Mouse (Mus musculus) kidney, adult 2 months (tissue): ENCODE results near the gene Adamtsl2. TPM values are rescaled to one million over a fixed set of nuclear protein-coding genes. Genes with fewer than 3 reads are reported as not detected.

ENCODE experiments used
- DNase-seq: peaks from one replicate; pipeline ENCODE4 v3.0.0; 2021
- H3K27ac ChIP-seq: fragments of 200-500 bp; 2 replicates; pipeline ENCODE4 v1.5.1; 2012; ENCODE audit warnings: low read depth, low read length, control low read depth, inconsistent platforms; ENCODE audit not compliant: insufficient read depth
- H3K27me3 ChIP-seq: fragments of 200-500 bp; replicated peaks from 2 replicates; pipeline ENCODE4 v1.6.1; 2012; ENCODE audit warnings: mild to moderate bottlenecking, moderate library complexity, low read length, inconsistent platforms; ENCODE audit not compliant: control insufficient read depth, insufficient read depth
- H3K36me3 ChIP-seq: fragments of 200-500 bp; 2 replicates; pipeline ENCODE4 v1.6.1; 2012; ENCODE audit warnings: mild to moderate bottlenecking, moderate library complexity, low read length, inconsistent platforms; ENCODE audit not compliant: control insufficient read depth, insufficient read depth
- H3K4me1 ChIP-seq: fragments of 200-500 bp; 2 replicates; pipeline ENCODE4 v1.6.1; 2011; ENCODE audit warnings: low read length; ENCODE audit not compliant: control insufficient read depth, insufficient read depth
- H3K4me3 ChIP-seq: fragments of 200-500 bp; 2 replicates; pipeline ENCODE4 v1.5.1; 2011; ENCODE audit warnings: mild to moderate bottlenecking, low read depth, low read length, control low read depth; ENCODE audit not compliant: insufficient read depth
- CTCF ChIP-seq: fragments of 200-500 bp; conservative IDR thresholded peaks from 2 replicates; pipeline ENCODE4 v1.5.1; 2011; ENCODE audit warnings: low read depth, mild to moderate bottlenecking, control low read depth, low read length, moderate library complexity, mixed read lengths; ENCODE audit not compliant: insufficient read depth, insufficient read length
- POLR2A ChIP-seq: fragments of 200-500 bp; IDR thresholded peaks from one replicate; pipeline ENCODE4 v1.6.1; 2011; ENCODE audit warnings: low read depth, low read length, control low read depth
- WGBS: fragments of 180-500 bp; shearing (Covaris S2); methylation state at CpG from one replicate; pipeline ENCODE4 v1.1.7; 2018; 5-methylcytosine and 5-hydroxymethylcytosine counted together
- polyA plus RNA-seq: library from polyadenylated mRNA; depleted of rRNA; stranded (reverse); fragments of >200 nt; gene quantifications from 2 replicates; pipeline ENCODE4 v1.2.3, GENCODE M21; 2012

Adamtsl2 gene
- polyA plus RNA-seq, 1 experiment, result 21.7 TPM

DNA sequence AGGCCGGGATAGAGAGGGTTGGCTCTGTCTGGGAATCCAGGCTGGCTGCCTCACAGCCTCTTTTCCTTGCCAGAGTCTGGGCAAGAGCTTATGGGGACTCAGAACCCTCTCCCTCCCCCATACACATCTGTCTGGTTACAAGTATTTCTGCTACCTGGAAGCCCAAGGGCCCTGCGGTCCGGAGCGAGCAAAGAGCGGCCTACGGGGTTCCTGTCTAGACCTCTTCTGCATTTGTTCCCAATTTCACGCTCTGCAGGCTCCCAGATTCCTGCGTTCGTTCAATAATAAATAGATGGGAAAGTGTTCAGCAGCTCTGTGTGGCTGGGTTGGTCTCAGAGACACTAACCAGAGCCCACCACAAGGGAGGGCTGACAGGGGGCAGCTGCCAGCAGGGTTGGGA, 43.4 kb downstream of the Adamtsl2 start:
- Histone ChIP-seq H3K4me3 (no peak overlapping the region), H3K27ac (no peak overlapping the region)

DNA sequence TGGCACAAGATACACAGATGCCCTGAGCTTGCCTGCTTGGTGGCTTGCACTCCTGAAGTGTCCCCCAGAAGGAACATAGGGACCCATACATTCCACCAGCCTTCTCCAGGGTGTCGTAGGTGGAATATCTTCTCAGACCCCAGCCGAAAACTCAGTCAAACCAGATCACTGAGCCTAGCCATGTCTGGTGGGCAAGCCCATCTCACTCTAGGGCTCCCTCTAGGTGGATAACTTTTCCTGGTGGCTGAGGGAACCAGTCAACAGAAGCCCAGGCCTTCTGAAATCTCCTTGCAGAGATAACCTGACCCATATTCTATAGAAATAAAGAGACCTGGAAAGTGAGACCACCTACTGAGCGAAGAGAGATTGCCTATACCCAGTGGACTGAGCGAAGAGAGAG, 43.9 kb downstream of the Adamtsl2 start:
- Histone ChIP-seq H3K36me3 (no peaks in the 10 kb centered on the region), H3K27ac (no peak overlapping the region), H3K27me3 (no peaks in the 10 kb centered on the region), H3K4me3 (no peak overlapping the region), H3K4me1 (no peaks in the 10 kb centered on the region)
- no peak for TF ChIP-seq POLR2A
- no peak for TF ChIP-seq CTCF
- 97% methylated on average over 4 of the region's 4 CpGs for WGBS
- DNase-seq, result no peak

More for the DNA sequence above, 43.4 kb downstream of the Adamtsl2 start:
- TF ChIP-seq POLR2A, result no peak
- no peak for TF ChIP-seq CTCF
- no peaks in the 10 kb centered on the region for H3K4me1 ChIP-seq
- no peaks in the 10 kb centered on the region for H3K36me3 ChIP-seq
- H3K27me3 ChIP-seq, result no peaks in the 10 kb centered on the region
- WGBS, result 73% methylated on average over 9 of the region's 9 CpGs
- DNase-seq, result no peak

DNA sequence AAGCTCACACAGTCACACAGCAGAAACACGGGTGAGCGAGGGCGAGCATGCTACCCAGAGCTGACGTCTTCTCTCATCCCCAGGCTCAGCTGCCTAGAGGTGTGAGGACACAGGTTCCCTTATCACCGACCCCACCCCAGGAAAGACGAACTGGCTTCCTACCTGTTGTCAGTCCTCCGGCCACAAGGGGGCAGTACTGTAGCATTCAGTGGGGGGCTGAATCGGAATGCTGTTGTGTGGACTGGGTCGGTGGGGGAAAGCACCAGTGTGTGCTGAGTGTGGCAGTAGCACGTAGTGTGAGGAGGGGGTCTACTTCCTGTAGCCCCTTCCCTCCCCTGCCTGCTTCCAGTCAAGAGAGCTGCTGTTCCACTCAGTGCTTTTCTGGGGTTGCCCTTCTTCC, 46.8 kb downstream of the Adamtsl2 start:
- H3K4me1 ChIP-seq, result no peaks in the 10 kb centered on the region
- H3K4me3 ChIP-seq, result no peak overlapping the region
- WGBS, result 40% methylated on average over 10 of the region's 10 CpGs
- H3K27ac ChIP-seq, result no peak overlapping the region
- H3K36me3 ChIP-seq, result no peaks in the 10 kb centered on the region
- DNase-seq, result peak; percentile 40
- TF ChIP-seq POLR2A (no peak), CTCF (peak; percentile 83)
- no peaks in the 10 kb centered on the region for H3K27me3 ChIP-seq

DNA sequence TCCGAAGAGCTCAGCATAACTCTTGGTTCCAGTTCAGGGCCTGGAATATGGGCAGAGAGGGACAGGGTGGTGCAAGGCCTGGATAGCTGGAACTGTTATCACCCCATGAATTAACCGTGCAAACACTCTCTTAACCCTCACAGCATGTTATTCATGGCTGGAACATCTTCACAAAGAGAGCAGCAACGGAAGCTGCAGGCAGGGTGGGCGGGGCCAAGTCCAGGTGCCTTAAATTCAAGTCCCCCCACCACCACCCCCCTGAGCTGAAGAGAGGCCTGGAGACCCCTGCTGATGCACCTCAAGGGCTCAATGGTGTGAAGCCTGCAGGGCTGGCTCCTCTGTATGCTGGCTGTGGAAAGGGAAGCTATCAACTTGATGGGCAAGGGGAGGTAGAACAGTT, 47.3 kb downstream of the Adamtsl2 start:
- Histone ChIP-seq H3K4me3 (no peak overlapping the region), H3K4me1 (no peaks in the 10 kb centered on the region), H3K36me3 (no peaks in the 10 kb centered on the region), H3K27me3 (no peaks in the 10 kb centered on the region), H3K27ac (no peak overlapping the region)
- no peak for TF ChIP-seq POLR2A
- no peak for TF ChIP-seq CTCF
- no peak for DNase-seq
- WGBS, result 80% methylated on average over 4 of the region's 4 CpGs

DNA sequence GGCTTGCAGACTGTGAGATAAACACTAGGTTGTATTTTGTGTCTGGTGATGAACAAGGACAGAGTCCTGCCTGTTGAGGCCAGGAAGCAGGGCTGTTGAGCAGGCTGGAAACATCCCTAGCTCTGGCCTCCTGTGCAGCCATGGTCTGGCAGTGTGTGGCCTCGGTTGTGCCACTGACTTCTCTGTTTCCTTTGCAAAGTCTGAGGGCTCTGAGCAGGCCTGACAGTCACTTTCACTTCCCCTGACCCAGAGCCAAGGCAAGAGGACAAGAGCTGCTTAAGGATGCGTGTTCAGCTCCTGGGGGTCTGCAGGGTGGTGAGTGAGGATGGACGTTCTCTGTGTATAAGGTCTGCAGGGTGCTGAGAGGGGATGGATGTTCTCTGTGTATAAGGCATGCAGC, 49.8 kb downstream of the Adamtsl2 start:
- DNase-seq, result no peak
- 48% methylated on average over 3 of the region's 3 CpGs for WGBS
- Histone ChIP-seq H3K36me3 (no peaks in the 10 kb centered on the region), H3K4me3 (no peak overlapping the region), H3K27ac (no peak overlapping the region), H3K4me1 (no peaks in the 10 kb centered on the region), H3K27me3 (no peaks in the 10 kb centered on the region)
- TF ChIP-seq POLR2A (no peak), CTCF (no peak)

DNA sequence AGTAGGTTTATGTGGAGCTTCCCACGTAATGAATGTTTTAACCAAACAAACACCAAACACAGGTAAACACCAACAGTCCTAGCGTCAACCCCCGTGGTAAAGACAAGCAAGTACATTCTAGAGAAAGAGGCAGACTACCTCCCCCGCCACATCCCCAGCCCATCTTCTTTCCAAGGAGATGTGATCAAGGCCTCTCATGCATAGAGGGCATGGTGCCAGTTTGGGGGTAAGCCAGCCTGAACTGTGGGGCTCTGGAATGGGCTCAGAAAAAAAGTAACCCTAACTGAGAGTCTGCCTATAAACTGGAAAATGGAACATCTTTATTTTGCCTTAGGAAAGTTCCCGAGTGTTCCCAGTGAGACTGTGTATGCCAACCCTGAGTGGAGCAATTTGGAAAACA, 56.8 kb downstream of the Adamtsl2 start:
- TF ChIP-seq POLR2A (no peak), CTCF (no peak)
- 74% methylated on average over 5 of the region's 5 CpGs for WGBS
- H3K27ac ChIP-seq, result no peak overlapping the region
- no peaks in the 10 kb centered on the region for H3K4me1 ChIP-seq
- H3K4me3 ChIP-seq, result no peak overlapping the region
- no peaks in the 10 kb centered on the region for H3K27me3 ChIP-seq
- DNase-seq, result no peak
- H3K36me3 ChIP-seq, result no peaks in the 10 kb centered on the region

DNA sequence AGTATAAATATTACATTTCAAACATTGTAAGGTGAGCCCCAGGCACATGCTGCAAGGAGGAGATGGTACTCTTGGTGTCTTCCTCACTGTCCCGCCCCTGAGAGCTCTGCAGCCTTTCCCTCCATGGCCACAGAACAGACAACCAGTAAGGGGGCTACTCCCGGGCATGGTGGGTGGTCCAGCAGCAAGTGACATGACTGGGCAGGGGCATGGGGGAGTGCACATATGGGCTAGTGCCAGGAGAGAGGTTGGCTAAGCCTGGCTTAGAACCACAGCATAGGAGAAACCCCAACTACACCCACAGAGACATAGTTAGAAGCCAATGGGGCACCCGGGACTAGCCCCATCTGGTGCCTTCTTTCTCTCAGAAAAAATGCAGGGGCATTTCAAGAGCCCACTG, 57.2 kb downstream of the Adamtsl2 start:
- no peak for DNase-seq
- no peak for TF ChIP-seq CTCF
- no peak for TF ChIP-seq POLR2A
- Histone ChIP-seq H3K27ac (no peak overlapping the region), H3K36me3 (no peaks in the 10 kb centered on the region), H3K4me3 (no peak overlapping the region), H3K27me3 (no peaks in the 10 kb centered on the region), H3K4me1 (no peaks in the 10 kb centered on the region)
- WGBS, result 62% methylated on average over 3 of the region's 3 CpGs

DNA sequence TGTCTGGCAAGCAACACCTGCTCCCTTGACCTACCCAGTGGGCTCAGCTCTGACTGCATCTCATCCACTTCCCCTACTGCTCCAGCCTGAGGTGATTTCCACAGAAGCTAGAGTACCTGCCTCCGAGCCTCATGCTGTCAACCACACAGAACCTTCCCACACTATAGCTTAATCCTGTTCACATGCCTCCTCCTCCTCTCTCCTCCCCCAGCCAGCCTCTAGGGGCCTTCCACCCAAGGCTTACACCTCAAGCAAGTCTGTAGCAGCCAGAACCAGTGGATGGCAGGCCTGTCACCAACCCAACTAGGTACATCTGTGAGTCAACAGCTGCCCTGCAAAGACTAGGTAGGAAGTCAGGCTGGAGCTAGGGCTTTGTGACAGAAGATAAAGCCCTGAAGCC, 57.6 kb downstream of the Adamtsl2 start:
- no peak for DNase-seq
- no peaks in the 10 kb centered on the region for H3K36me3 ChIP-seq
- H3K4me1 ChIP-seq, result no peaks in the 10 kb centered on the region
- TF ChIP-seq POLR2A (no peak), CTCF (no peak)
- no peak overlapping the region for H3K4me3 ChIP-seq
- whole genome bisulfite sequencing, result 88% methylated on average over 1 of the region's 1 CpGs
- no peaks in the 10 kb centered on the region for H3K27me3 ChIP-seq
- no peak overlapping the region for H3K27ac ChIP-seq
